Mouse (Mus musculus): ENCODE data around the gene Lor. TPM values are rescaled to one million over a fixed set of nuclear protein-coding genes. Genes with fewer than 3 reads are reported as not detected.

Gene Lor
- total RNA-seq (2012; rRNA removed) = not detected in 2 replicates
- not detected for polyA plus RNA-seq (2012; ENCODE audit: insufficient read depth in 1 of 2, insufficient read length in 2 of 2, low read depth in 1 of 2, low replicate concordance in 2 of 2, missing spikeins in 1 of 2)

- Histone ChIP-seq H3K4me1 (ENCODE audit: control insufficient read depth in 1 of 2, insufficient read depth in 2 of 2, low read length in 2 of 2) (no peaks in the 10 kb centered on the region), H3K9ac (ENCODE audit: control insufficient read depth, low read depth, low read length, poor library complexity, severe bottlenecking) (no peak within 1 kb of the TSS), H3K4me3 (ENCODE audit: control insufficient read depth in 1 of 2, insufficient read depth in 1 of 2, low read depth in 2 of 2, low read length in 2 of 2) (no peak within 1 kb of the TSS), H3K36me3 (ENCODE audit: control insufficient read depth in 1 of 2, insufficient read depth in 2 of 2, low read length in 2 of 2) (no peaks in the 10 kb centered on the region), H3K27me3 (ENCODE audit: control insufficient read depth in 1 of 2, insufficient read depth in 2 of 2, low read length in 2 of 2) (no peaks in the 10 kb centered on the region), H3K79me2 (ENCODE audit: control insufficient read depth, insufficient read depth, low read length, poor library complexity) (no peaks in the 10 kb centered on the region), H3K27ac (ENCODE audit: control insufficient read depth, low read depth, low read length) (no peak within 1 kb of the TSS), H3K9me3 (replicated peaks; ENCODE audit: insufficient read depth, low read length) (no peaks in the 10 kb centered on the region)
- DNase-seq (ENCODE audit: low read depth, low spot score) = no peak
- TF ChIP-seq KAT2A (conservative IDR thresholded peaks at IDR 0.05; ENCODE audit: low read depth, low read length) = no peak
- TF ChIP-seq MXI1 (IDR thresholded peaks at IDR 0.05; ENCODE audit: low read depth, low read length) = no peak
- no peak for TF ChIP-seq CTCF (IDR thresholded peaks at IDR 0.05 in 2 of 3, conservative IDR thresholded peaks at IDR 0.05 in 1 of 3; ENCODE audit: control insufficient read depth in 1 of 3, insufficient read depth in 1 of 3, low read depth in 2 of 3, low read length in 3 of 3, poor library complexity in 1 of 3, severe bottlenecking in 1 of 3)
Observed at GRCm38 (mm10) chr3:92083042-92083441, at the start of gene Lor. TSS of gene Lor (minus strand) at chr3:92083142.

- no peaks in the 10 kb centered on the region for H3K27me3 ChIP-seq (ENCODE audit: control insufficient read depth in 1 of 2, insufficient read depth in 2 of 2, low read length in 2 of 2)
- TF ChIP-seq CHD1 (IDR thresholded peaks at IDR 0.05; ENCODE audit: low read depth, low read length) = no peak
- TF ChIP-seq MAZ (IDR thresholded peaks at IDR 0.05; ENCODE audit: low read depth, low read length) = no peak
- no peak for TF ChIP-seq GATA1 (IDR thresholded peaks at IDR 0.05; ENCODE audit: low read depth, low read length)
- TF ChIP-seq CHD2 (IDR thresholded peaks at IDR 0.05; ENCODE audit: low read length) = no peak
- no peak for TF ChIP-seq RAD21 (IDR thresholded peaks at IDR 0.05; ENCODE audit: low read depth, low read length)
- no peak for TF ChIP-seq POLR2AphosphoS5 (IDR thresholded peaks at IDR 0.05; ENCODE audit: borderline replicate concordance, low read depth, low read length)
- no peak for TF ChIP-seq SIN3A (IDR thresholded peaks at IDR 0.05; ENCODE audit: low read length)
- no peak for TF ChIP-seq SMC3 (IDR thresholded peaks at IDR 0.05; ENCODE audit: low read depth, low read length)
- no peak within 1 kb of the TSS for H3K4me3 ChIP-seq (ENCODE audit: control insufficient read depth in 1 of 2, insufficient read depth in 1 of 2, low read depth in 2 of 2, low read length in 2 of 2)
- no peaks in the 10 kb centered on the region for H3K79me2 ChIP-seq (ENCODE audit: control insufficient read depth, insufficient read depth, low read length, poor library complexity)
- no peak within 1 kb of the TSS for H3K9ac ChIP-seq (ENCODE audit: control insufficient read depth, low read depth, low read length, poor library complexity, severe bottlenecking)
- no peaks in the 10 kb centered on the region for H3K4me1 ChIP-seq (ENCODE audit: control insufficient read depth in 1 of 2, insufficient read depth in 2 of 2, low read length in 2 of 2)
- no peaks in the 10 kb centered on the region for H3K9me3 ChIP-seq (replicated peaks; ENCODE audit: insufficient read depth, low read length)
- DNase-seq (ENCODE audit: low read depth, low spot score) = no peak
- no peaks in the 10 kb centered on the region for H3K36me3 ChIP-seq (ENCODE audit: control insufficient read depth in 1 of 2, insufficient read depth in 2 of 2, low read length in 2 of 2)
- H3K27ac ChIP-seq (ENCODE audit: control insufficient read depth, low read depth, low read length) = no peak within 1 kb of the TSS
Observed at GRCm38 (mm10) chr3:92123847-92124246, 40.9 kb upstream of the Lor start, which contains the start of gene Prr9. TSS of gene Prr9 (minus strand) at chr3:92123947.

GRCm38 (mm10) chr3:92120902-92121301 lies 38.0 kb upstream of the Lor start:
- no peak for DNase-seq (ENCODE audit: low read depth, low spot score)
- Histone ChIP-seq H3K79me2 (ENCODE audit: control insufficient read depth, insufficient read depth, low read length, poor library complexity) (no peaks in the 10 kb centered on the region), H3K27me3 (ENCODE audit: control insufficient read depth in 1 of 2, insufficient read depth in 2 of 2, low read length in 2 of 2) (no peaks in the 10 kb centered on the region), H3K9ac (ENCODE audit: control insufficient read depth, low read depth, low read length, poor library complexity, severe bottlenecking) (no peak overlapping the region), H3K36me3 (ENCODE audit: control insufficient read depth in 1 of 2, insufficient read depth in 2 of 2, low read length in 2 of 2) (no peaks in the 10 kb centered on the region), H3K9me3 (replicated peaks; ENCODE audit: insufficient read depth, low read length) (no peaks in the 10 kb centered on the region), H3K27ac (ENCODE audit: control insufficient read depth, low read depth, low read length) (no peak overlapping the region), H3K4me1 (ENCODE audit: control insufficient read depth in 1 of 2, insufficient read depth in 2 of 2, low read length in 2 of 2) (no peaks in the 10 kb centered on the region), H3K4me3 (ENCODE audit: control insufficient read depth in 1 of 2, insufficient read depth in 1 of 2, low read depth in 2 of 2, low read length in 2 of 2) (no peak overlapping the region)
- TF ChIP-seq GATA1 (IDR thresholded peaks at IDR 0.05; ENCODE audit: low read depth, low read length) (no peak), JUND (IDR thresholded peaks at IDR 0.05; ENCODE audit: low read depth, low read length) (no peak), NRF1 (IDR thresholded peaks at IDR 0.05; ENCODE audit: insufficient read depth, low read depth, low read length, poor library complexity, severe bottlenecking) (no peak), USF2 (IDR thresholded peaks at IDR 0.05; ENCODE audit: borderline replicate concordance in 1 of 2, insufficient read depth in 1 of 2, low read depth in 1 of 2, low read length in 2 of 2) (no peak)
